Mouse (Mus musculus) c-Kit-positive CD71-positive TER-119-negative erythroid progenitor cells, embryonic 14.5 days (primary cell): ENCODE results near the gene Plcg1.
A peak's percentile ranks its signal among the peaks of the same experiment; 100 is the strongest.

Source experiments
- DNase-seq: peaks from one replicate; pipeline ENCODE4 v3.0.0-alpha.2; 2013; ENCODE audit warnings: low read depth

Gene Plcg1

GRCm38 (mm10) chr2:160731117-160731838, at the start of gene Plcg1:
Gene Plcg1, plus strand, starts transcription at chr2:160731300.
- peak; percentile 86 for DNase-seq

GRCm38 (mm10) chr2:160700271-160700670, 30.8 kb upstream of the Plcg1 start:
- no peak for DNase-seq

DNA sequence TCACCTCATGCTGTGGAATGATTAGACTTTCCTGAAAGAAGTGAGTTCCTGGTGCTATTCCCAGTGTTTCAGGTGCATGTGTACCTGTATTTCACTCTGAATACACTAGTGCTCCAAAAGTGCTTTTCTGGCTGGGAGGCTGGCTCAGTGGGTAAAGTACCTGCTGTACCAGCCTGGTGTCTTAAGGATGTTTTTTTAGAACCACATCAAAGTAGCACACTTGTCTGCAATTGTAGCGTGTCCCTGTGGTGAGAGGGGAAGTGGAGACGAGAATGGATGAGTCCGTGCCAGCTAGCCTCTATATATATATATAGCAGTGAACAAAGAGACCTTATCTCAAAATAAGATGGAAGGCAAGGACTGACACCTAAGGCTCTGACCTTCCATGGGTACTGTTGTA, 29.5 kb upstream of the Plcg1 start:
- no peak for DNase-seq

GRCm38 (mm10) chr2:160702824-160703223, 28.3 kb upstream of the Plcg1 start:
- DNase-seq: no peak

- no peak for DNase-seq
Observed at GRCm38 (mm10) chr2:160707673-160708072, 23.4 kb upstream of the Plcg1 start.

GRCm38 (mm10) chr2:160715463-160716030, 15.6 kb upstream of the Plcg1 start:
- DNase-seq: no peak

GRCm38 (mm10) chr2:160717269-160717668, 13.8 kb upstream of the Plcg1 start:
- peak; percentile 48 for DNase-seq

DNA sequence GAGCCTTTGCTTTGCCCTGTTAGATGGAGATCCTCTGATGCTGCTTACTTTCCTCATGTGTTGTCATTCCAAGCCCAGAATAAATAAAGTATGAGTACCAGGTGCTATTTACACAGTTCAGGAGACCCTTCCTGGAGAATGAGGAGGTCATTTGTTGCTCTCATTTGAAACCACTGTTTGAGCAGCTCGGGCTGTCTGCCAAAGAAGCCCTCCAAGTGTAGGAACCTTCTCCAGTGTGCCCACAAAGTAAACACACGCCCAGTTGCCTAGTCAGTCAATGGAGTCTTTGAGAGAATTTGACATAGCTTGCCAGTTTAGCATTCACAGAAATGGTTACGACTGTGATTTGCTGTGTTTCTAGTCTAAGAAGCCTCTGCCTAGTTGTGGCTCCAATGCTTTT, 12.3 kb upstream of the Plcg1 start:
- no peak for DNase-seq

- DNase-seq: no peak
Observed at GRCm38 (mm10) chr2:160722714-160723113, 8.4 kb upstream of the Plcg1 start.

DNA sequence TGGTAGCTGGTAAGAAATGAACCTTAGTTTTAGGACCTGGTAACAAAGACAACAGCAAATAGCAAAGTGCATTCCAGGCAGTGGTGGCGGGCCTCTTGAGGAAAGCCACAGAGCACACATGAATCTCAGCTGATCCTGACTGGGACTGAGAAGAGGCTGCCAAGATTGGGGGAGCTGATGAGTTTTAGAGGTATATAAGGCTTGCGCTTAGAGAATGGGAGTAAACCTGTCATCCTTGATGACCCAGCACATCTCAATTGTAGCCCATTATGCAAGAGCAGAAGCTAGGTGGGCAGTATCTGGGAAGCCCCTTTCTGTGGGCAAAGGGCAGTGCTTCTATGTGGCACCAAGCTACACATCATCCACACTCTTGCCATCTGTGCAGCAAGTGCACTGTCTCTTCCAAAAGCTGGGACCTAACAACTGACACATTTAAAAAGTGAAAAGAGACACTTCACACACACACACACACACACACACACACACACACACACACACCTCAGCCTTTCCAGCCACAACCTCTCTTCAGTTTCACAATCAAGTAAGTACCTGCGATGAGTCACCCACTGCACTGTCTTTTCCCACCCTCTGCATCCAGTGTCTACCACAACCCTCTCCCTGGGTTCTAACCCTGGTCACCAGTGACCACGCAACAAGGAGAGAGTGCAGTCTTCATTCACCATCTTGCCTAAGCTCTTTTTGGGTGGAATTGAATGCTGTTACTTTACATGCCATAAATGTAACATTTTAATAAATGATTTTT, 7.3 kb upstream of the Plcg1 start:
- DNase-seq: no peak

GRCm38 (mm10) chr2:160724536-160724935, 6.6 kb upstream of the Plcg1 start:
- no peak for DNase-seq

GRCm38 (mm10) chr2:160725877-160726864, 4.9 kb upstream of the Plcg1 start:
- DNase-seq: no peak

DNA sequence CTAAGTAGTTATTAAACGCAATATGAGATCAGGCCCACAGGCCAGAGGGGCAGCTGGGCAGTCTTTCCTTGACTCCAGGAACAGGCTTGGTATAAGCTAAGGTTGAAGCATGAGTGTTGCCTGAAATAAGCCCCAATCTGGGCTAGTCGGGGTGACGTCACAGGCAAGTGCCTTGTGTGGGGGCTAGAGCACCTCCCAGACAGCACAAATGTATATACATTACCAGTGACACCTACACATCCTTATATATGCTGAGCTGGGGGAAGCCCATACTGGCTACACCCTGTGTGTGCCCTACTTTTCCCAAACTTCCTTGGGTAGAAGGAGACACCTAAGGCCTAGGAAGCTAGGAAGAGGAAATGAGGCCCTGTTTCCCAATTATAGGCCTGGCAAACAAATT, 2.1 kb upstream of the Plcg1 start:
- DNase-seq: no peak

DNA sequence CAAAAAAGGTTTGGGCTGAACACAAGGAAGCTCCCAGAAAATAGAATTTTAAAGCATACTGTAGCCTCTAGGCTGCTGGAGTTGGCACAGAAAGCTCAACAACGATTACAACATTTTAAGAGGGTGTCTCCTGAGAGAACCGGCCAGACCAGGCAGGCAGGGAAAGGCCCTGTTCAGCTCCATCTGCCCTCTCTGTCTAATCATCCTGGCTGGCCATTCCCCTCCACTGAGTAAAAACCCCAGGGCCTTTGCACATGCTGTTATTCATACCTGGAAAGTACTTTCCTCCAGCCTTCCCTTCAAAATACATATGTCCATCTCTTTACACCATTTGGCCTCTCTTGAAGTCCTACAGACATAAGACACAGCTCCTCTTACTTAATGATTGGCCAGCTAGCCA, 1.7 kb upstream of the Plcg1 start:
- no peak for DNase-seq

GRCm38 (mm10) chr2:160729851-160730796, 976 bp upstream of the Plcg1 start:
- DNase-seq: no peak

GRCm38 (mm10) chr2:160730797-160731116, 343 bp upstream of the Plcg1 start:
- DNase-seq: no peak

GRCm38 (mm10) chr2:160731839-160732261, 750 bp downstream of the Plcg1 start:
- DNase-seq: no peak

DNA sequence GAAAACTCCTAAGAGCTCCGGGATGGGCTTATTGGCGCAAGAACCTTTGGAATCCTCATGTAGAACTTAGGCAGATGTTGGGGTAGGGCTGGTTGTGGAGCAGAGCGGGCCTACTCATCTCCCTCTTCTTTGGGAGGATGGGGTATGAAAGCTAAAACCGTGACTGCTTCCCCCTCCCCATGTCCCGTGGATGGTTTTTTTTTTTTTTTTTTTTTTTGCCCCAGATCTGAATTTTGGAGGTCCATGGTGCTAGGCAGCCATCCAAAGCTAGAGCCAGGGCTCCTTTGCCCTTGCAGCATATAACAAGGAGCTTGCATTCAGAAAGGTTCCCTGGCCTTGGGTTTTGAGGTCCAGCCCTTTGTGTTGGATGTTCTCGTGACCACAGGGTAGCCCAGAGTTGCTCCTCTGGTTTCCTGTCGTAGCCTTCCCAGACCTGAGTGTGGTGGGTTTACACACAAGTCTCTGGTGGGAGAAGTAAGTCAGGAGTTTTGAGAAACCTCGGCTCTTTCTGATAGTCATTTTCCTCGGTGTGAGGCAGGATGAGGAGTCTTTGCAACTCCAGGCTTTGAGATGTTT, 1.4 kb downstream of the Plcg1 start:
- DNase-seq: no peak

DNA sequence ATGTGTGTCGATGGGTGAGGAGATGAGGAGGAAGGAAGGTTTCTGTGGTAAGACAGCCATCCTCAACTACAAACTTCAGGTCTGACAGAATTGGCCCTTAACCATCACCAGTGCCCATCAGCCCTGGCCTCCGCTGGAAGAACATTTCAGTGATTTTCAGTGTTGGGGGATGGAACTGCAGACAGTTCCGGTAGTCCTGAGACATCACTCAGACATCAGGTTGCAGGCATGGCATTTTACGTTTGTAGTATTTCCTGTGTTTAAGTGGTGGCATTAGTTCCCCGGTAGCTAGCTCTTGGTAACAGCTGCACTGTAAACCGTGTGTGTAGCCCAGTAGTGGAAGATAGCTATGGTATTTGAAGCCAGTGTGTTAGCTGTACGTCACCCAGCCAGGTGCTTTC, 2.0 kb downstream of the Plcg1 start:
- DNase-seq: no peak

DNA sequence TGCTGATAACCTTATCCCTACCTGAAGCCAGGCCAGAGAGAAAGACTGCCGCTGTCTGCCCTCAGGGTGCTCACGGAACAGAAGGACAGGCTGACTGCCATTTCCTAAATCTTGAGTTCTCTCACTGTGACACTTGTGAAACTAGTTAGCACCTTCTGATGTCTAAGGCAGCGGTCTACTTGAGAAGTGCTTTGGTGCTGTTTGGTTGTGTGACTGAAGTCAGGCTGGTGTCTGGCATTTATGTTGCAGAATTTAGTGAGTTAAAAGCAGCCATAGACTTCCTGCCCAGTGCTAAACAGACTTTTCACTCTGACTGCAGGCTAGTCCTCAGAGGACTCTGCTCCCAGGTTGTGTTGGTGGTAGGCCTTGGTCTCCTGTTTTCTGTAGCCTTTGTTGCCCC, 3.2 kb downstream of the Plcg1 start:
- DNase-seq: no peak
